Mouse (Mus musculus): ENCODE results near the gene Sema6d.

DNA sequence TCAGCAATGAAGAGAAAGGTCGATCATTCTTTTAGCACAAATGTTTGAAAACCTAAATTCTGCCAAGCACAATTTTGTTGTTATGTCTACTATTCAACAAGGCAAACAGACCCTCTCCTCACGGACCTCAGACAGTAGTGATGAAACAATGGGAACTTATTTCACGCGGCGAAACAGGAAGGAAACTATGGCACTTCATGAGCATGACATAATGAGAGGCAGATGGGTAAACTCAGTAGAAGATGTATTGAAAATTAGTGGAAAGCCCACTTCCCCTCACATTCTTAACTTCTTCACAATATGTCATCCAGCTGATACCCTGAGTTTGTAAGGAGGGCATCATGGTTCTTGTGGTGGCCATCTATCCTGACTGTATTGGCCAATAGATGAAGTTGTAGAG, 116.0 kb downstream of the Sema6d start:
- TF ChIP-seq CTCF (conservative IDR thresholded peaks at IDR 0.05; ENCODE audit: insufficient read depth, insufficient read length, low read depth, low read length) (no peak), POLR2A (IDR thresholded peaks at IDR 0.05; ENCODE audit: low read depth, low read length) (no peak)
